Mouse (Mus musculus): ENCODE data around the gene St3gal3.
A peak's percentile ranks its signal among the peaks of the same experiment; 100 is the strongest.

Gene St3gal3

GRCm38 (mm10) chr4:118085025-118085424, 49.7 kb downstream of the St3gal3 start:
- DNase-seq, result no peak

GRCm38 (mm10) chr4:118083217-118083951, 51.3 kb downstream of the St3gal3 start:
- DNase-seq, result peak; percentile 88 to 95

GRCm38 (mm10) chr4:118081608-118082331, 52.9 kb downstream of the St3gal3 start:
- no peak for DNase-seq

- DNase-seq, result no peak
Observed at GRCm38 (mm10) chr4:118080481-118080880, 54.2 kb downstream of the St3gal3 start.

GRCm38 (mm10) chr4:118079195-118079594, 55.5 kb downstream of the St3gal3 start:
- DNase-seq, result no peak

GRCm38 (mm10) chr4:118078576-118078975, 56.1 kb downstream of the St3gal3 start:
- no peak for DNase-seq

DNA sequence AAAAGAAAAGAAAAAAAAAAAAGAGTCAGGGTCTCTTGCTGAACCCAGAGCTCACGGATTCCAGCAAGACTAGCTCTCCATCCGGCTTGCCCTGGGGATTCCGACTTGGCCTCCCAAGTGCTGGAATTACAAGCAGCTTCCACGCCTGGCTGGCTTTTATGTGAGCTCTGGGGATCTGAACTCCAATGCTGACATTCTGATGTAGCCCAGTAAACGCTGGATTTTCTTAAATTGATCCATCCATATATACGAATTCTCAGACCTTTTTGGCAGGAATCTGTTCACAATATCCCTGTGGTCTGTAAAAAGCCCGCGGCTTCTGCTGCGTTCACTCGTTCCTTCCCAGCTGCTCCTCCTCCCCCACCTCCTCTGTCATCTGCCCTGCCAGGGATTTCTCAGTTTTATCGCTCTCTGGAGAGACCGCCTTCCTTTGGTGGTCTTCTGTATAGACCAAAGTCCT, 57.4 kb downstream of the St3gal3 start:
- DNase-seq, result peak; percentile 46 to 50

GRCm38 (mm10) chr4:118076648-118077047, 58.1 kb downstream of the St3gal3 start:
- no peak for DNase-seq

GRCm38 (mm10) chr4:118075343-118075742, 59.4 kb downstream of the St3gal3 start:
- no peak for DNase-seq

GRCm38 (mm10) chr4:118074236-118074635, 60.5 kb downstream of the St3gal3 start:
- DNase-seq, result no peak

GRCm38 (mm10) chr4:118073128-118073527, 61.6 kb downstream of the St3gal3 start:
- no peak for DNase-seq

GRCm38 (mm10) chr4:118071891-118072290, 62.8 kb downstream of the St3gal3 start:
- DNase-seq, result no peak

DNA sequence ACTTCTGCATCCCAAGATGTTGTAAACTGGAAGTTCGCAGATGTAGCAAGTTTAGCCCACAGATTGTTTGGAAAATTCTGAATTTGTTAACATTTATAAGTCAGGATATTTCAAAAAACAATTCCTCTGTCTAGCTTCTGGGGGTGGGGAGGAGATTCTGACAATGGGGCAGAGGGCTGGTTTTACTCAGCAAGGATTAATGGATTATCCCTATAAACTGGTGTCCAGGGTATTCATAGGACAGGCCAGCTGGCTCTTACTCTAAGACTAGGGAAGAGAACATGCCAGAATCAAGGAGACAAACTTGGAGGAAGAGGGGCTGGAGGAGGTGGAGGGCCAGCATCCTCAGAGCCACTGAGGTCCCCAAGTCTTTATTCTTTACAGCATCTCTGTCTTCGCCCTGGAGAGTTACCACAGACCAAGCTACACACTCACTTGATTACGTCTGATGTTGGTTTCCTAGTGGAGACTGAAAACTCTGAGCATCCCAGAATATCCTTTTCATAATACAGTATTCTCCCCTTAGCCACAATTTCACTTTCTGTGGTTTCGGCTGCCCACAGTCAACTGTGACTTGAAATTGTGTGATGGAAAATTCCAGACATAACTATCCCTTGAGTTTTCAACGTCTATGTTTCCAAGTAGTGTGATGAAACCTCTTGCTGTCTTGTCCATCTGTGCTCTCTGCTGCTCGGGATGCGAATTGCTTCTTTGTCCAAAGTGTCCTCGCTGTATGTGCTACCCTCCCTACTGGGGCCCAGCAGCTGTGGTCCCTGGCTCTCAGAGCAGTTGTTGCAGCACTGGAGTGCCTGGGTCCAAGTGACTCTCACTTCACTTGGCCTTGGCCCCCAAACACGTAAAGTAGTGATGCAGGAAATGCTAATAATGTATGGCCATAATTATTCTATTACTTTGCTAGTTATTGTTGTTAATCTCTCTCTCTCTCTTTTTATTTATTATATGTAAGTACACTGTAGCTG, 64.2 kb downstream of the St3gal3 start:
- DNase-seq, result no peak

GRCm38 (mm10) chr4:118061809-118062463, 72.8 kb downstream of the St3gal3 start:
- no peak for DNase-seq

- no peak for DNase-seq
Observed at GRCm38 (mm10) chr4:118060915-118061530, 73.7 kb downstream of the St3gal3 start.

DNA sequence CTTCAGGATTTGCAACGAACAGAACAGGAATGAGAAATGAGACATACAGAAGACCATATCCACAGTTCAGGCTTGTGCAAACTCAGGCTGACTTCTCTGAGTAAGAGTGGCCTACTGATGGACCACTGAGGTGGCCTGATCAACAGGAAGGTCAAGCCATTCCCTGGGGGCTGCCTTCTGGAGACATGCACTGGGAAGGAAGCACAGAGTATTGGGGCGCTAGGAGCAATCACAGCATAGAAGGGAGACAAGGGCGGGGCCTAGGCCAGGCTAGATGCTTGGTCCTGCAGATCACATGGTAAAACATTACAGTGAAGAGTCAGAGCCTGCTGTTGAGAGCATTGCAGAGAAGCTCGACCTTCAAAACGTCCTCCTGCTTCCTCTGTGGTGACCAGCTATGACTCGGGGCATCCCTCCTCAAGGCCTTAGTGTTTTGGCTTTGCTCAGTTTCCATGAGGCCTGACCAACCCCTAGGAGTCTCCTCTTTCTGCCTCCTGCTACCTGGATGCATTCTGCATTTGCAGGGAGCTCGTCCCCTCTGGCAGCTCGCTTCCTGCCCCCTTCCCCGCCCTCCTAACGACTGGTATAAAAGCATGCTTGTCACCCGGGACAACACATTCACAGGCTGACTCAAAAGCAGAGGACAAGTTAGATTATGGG, 74.8 kb downstream of the St3gal3 start:
- DNase-seq, result no peak

- DNase-seq, result peak in 1 of 2 experiments; percentile 42
Observed at GRCm38 (mm10) chr4:118058116-118058677, 76.5 kb downstream of the St3gal3 start.

DNA sequence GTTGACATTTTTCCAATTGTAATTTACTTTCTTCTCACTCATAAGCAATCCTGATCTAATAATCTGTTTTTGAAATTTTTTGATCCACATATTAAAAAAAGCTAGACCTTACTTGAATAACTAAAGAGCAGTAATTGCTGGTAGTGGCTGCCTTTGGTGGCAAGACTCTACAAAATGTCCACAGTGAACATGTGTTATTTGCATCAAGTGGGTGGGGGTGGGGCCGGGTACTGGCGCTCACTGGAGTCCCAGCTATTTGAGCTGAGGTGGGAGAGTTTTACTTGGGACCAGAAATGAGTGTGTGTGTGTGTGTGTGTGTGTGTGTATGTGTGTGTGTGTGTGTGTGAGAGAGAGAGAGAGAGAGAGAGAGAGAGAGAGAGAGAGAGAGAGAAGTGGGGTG, 77.6 kb downstream of the St3gal3 start:
- no peak for DNase-seq

- no peak for DNase-seq
Observed at GRCm38 (mm10) chr4:118054615-118055014, 80.1 kb downstream of the St3gal3 start.

- no peak for DNase-seq
Observed at GRCm38 (mm10) chr4:118053904-118054303, 80.8 kb downstream of the St3gal3 start.
